In the genomic region with DNA sequence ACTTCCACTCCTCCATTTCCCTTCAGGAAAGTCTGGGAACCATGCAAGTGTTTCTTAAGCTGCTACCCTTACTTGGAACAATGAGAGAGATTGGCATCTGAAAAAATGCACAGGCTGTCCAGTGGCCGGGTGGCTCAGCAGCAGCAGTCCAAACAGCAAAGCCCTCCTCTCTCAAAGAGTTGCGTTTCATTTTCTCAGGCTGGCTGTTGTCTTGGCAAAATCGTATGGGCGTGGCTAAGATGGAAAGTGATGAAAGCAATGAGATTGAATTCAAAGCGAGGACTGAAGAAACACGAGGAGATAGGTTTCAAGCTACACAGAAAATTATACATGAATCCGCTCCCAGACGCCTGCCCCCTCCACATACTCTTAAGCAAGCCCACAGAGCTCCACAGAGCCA, we compare ENCODE assay signal across 16 mouse cellular contexts.
"Had no signal": no experiment of that assay in that cellular context is flagged by ENCODE, and none has a peak within 500 bp of the region (broad histone marks: within the 10 kb centered on the region; RNA-seq: fewer than 3 reads in every experiment).

No protein-coding gene starts in this region.

- H3K27me3 ChIP-seq: liver, embryonic 15.5 days; lung, embryonic 15.5 days; neural tube, embryonic 13.5 days; stomach, embryonic 15.5 days had no signal

- DNase-seq: kidney, adult 9 months; kidney, postnatal 10 days; kidney, postnatal 4 days; lung, postnatal 36 days; midbrain, embryonic 14.5 days; retina, postnatal 1 day; right cerebral cortex, postnatal 4 days; thymus, adult 2 months; thymus, postnatal 25 days had no signal

- H3K4me3 ChIP-seq: left cerebral cortex, adult 2 months; limb, embryonic 10.5 days; liver, embryonic 15.5 days; lung, embryonic 15.5 days; neural tube, embryonic 13.5 days; stomach, embryonic 15.5 days had no signal

- H3K4me2 ChIP-seq: liver, embryonic 11.5 days; liver, embryonic 15.5 days; lung, embryonic 15.5 days; neural tube, embryonic 13.5 days; stomach, embryonic 15.5 days had no signal

- H3K36me3 ChIP-seq: limb, embryonic 10.5 days; liver, embryonic 15.5 days; lung, embryonic 15.5 days; stomach, embryonic 15.5 days had no signal
